In the genomic region with DNA sequence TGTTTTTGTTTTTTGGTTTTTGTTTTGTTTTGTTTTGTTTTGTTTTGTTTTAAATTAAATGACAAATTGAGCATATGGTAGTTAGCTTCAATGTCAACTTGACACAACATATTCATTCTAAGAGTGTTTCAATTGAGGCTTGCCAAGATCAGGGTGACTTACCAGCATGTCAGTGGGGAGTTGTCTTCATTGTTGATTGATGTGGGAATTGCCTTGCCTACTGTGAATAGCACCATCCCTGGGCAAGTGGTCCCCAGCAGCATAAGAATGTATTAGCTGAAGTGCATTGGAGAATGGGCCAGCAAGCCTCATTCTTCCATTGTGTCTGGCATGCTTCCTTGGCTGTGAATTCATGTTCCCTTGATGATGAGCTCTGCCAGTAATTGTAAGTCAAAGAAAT, we compare ENCODE assay signal across 25 mouse cellular contexts.
DNase-seq lines count a peak whose midpoint lies in the region; ATAC-seq and TF ChIP-seq lines count a peak whose summit lies in the region.
"Had no signal": no experiment of that assay in that cellular context is flagged by ENCODE, and none has a peak within 500 bp of the region (broad histone marks: within the 10 kb centered on the region; RNA-seq: fewer than 3 reads in every experiment).

No protein-coding gene starts in this region.

- DNase-seq in cerebellum, postnatal 10 days: peak; percentile 3 to 6
- DNase-seq in cerebellum, postnatal 25 days: no peak
- peak; percentile 2 for DNase-seq in midbrain, embryonic 14.5 days
- DNase-seq in hindbrain, postnatal 0 days (ENCODE audit: low spot score): peak; percentile 28
- DNase-seq: adrenal gland, postnatal 14 days; B cell, adult 2 months; cerebellum, adult 18-20 months; cerebellum, adult 9-11 months; embryo, embryonic 11 days; gastrocnemius, postnatal 14 days; heart, adult 2 months; heart, postnatal 14 days had no signal

- TF ChIP-seq CTCF in hindbrain, postnatal 0 days (IDR thresholded peaks at IDR 0.05; ENCODE audit: low read depth): no peak

- no peak overlapping the region for H3K27ac ChIP-seq in hindbrain, embryonic 13.5 days
- no peak overlapping the region for H3K27ac ChIP-seq in hindbrain, embryonic 12.5 days
- H3K27ac ChIP-seq in midbrain, embryonic 14.5 days (replicated peaks; ENCODE audit: low read depth, low read length): no peak overlapping the region
- H3K27ac ChIP-seq in midbrain, embryonic 13.5 days: no peak overlapping the region
- H3K27ac ChIP-seq in hindbrain, postnatal 0 days: no peak overlapping the region
- H3K27ac ChIP-seq: embryonic facial prominence, embryonic 15.5 days; forebrain, embryonic 10.5 days; heart, adult 2 months; heart, embryonic 15.5 days had no signal

- H3K4me2 ChIP-seq in hindbrain, embryonic 13.5 days: no peak overlapping the region
- no peak overlapping the region for H3K4me2 ChIP-seq in hindbrain, embryonic 12.5 days (replicated peaks)
- H3K4me2 ChIP-seq in midbrain, embryonic 14.5 days (ENCODE audit: low read length): no peak overlapping the region
- H3K4me2 ChIP-seq in midbrain, embryonic 13.5 days (replicated peaks): no peak overlapping the region
- H3K4me2 ChIP-seq in hindbrain, postnatal 0 days (ENCODE audit: low read depth, low read length): no peak overlapping the region
- H3K4me2 ChIP-seq: embryonic facial prominence, embryonic 15.5 days; heart, embryonic 11.5 days; heart, embryonic 15.5 days had no signal

- H3K4me1 ChIP-seq in hindbrain, embryonic 13.5 days (replicated peaks): no peaks in the 10 kb centered on the region
- no peaks in the 10 kb centered on the region for H3K4me1 ChIP-seq in hindbrain, embryonic 12.5 days
- no peaks in the 10 kb centered on the region for H3K4me1 ChIP-seq in midbrain, embryonic 14.5 days (ENCODE audit: control insufficient read depth, insufficient read depth, low read length)
- H3K4me1 ChIP-seq in midbrain, embryonic 13.5 days (replicated peaks): no peaks in the 10 kb centered on the region
- no peaks in the 10 kb centered on the region for H3K4me1 ChIP-seq in hindbrain, postnatal 0 days (ENCODE audit: insufficient read depth, low read length)
- H3K4me1 ChIP-seq: embryonic facial prominence, embryonic 15.5 days; forebrain, embryonic 10.5 days; heart, embryonic 15.5 days had no signal

- no peaks in the 10 kb centered on the region for H3K9me3 ChIP-seq in hindbrain, embryonic 13.5 days
- H3K9me3 ChIP-seq in hindbrain, embryonic 12.5 days (replicated peaks): no peaks in the 10 kb centered on the region
- H3K9me3 ChIP-seq in midbrain, embryonic 14.5 days (ENCODE audit: control insufficient read depth, low read length): no peaks in the 10 kb centered on the region
- H3K9me3 ChIP-seq in midbrain, embryonic 13.5 days: no peaks in the 10 kb centered on the region
- no peaks in the 10 kb centered on the region for H3K9me3 ChIP-seq in hindbrain, postnatal 0 days (ENCODE audit: low read length)
- H3K9me3 ChIP-seq: embryonic facial prominence, embryonic 15.5 days; forebrain, embryonic 10.5 days; heart, embryonic 15.5 days had no signal

- no peak overlapping the region for H3K4me3 ChIP-seq in hindbrain, embryonic 13.5 days
- no peak overlapping the region for H3K4me3 ChIP-seq in hindbrain, embryonic 12.5 days
- H3K4me3 ChIP-seq in midbrain, embryonic 14.5 days (replicated peaks; ENCODE audit: low read depth, low read length): no peak overlapping the region
- H3K4me3 ChIP-seq in midbrain, embryonic 13.5 days (replicated peaks): no peak overlapping the region
- H3K4me3 ChIP-seq in hindbrain, postnatal 0 days (ENCODE audit: low read length): no peak overlapping the region
- H3K4me3 ChIP-seq: embryonic facial prominence, embryonic 15.5 days; erythroblast, embryonic 14.5 days; forebrain, embryonic 10.5 days; heart, adult 2 months; heart, embryonic 15.5 days had no signal

- no peak overlapping the region for H3K9ac ChIP-seq in hindbrain, embryonic 13.5 days
- H3K9ac ChIP-seq in hindbrain, embryonic 12.5 days: no peak overlapping the region
- H3K9ac ChIP-seq in midbrain, embryonic 14.5 days (replicated peaks; ENCODE audit: low read length): no peak overlapping the region
- no peak overlapping the region for H3K9ac ChIP-seq in midbrain, embryonic 13.5 days (replicated peaks)
- no peak overlapping the region for H3K9ac ChIP-seq in hindbrain, postnatal 0 days (replicated peaks; ENCODE audit: low read length)
- H3K9ac ChIP-seq: embryonic facial prominence, embryonic 15.5 days; heart, embryonic 15.5 days had no signal

- no peaks in the 10 kb centered on the region for H3K27me3 ChIP-seq in hindbrain, embryonic 13.5 days
- H3K27me3 ChIP-seq in hindbrain, embryonic 12.5 days: no peaks in the 10 kb centered on the region
- no peaks in the 10 kb centered on the region for H3K27me3 ChIP-seq in midbrain, embryonic 14.5 days (ENCODE audit: control insufficient read depth, insufficient read depth, low read length)
- no peaks in the 10 kb centered on the region for H3K27me3 ChIP-seq in midbrain, embryonic 13.5 days
- no peaks in the 10 kb centered on the region for H3K27me3 ChIP-seq in hindbrain, postnatal 0 days (ENCODE audit: insufficient read depth, low read length)
- H3K27me3 ChIP-seq: embryonic facial prominence, embryonic 15.5 days; heart, embryonic 15.5 days had no signal

- ATAC-seq in hindbrain, embryonic 13.5 days (ENCODE audit: low FRiP score): peak; percentile 71; the same call in 1 of the 2 replicates
- ATAC-seq in hindbrain, embryonic 12.5 days (ENCODE audit: low FRiP score): no peak
- no peak for ATAC-seq in midbrain, embryonic 14.5 days (ENCODE audit: low FRiP score, low TSS enrichment)
- ATAC-seq in midbrain, embryonic 13.5 days: no peak
- ATAC-seq in hindbrain, postnatal 0 days: no peak
- ATAC-seq: activated CD4-positive, CD25-positive, alpha-beta regulatory T cell, adult 4 months; CD4-positive, CD25-positive, alpha-beta regulatory T cell, adult 4 months; inflammation-experienced regulatory T-cells, adult 6 months; intestine, postnatal 0 days had no signal

- no peaks in the 10 kb centered on the region for H3K36me3 ChIP-seq in hindbrain, embryonic 13.5 days
- no peaks in the 10 kb centered on the region for H3K36me3 ChIP-seq in hindbrain, embryonic 12.5 days
- no peaks in the 10 kb centered on the region for H3K36me3 ChIP-seq in midbrain, embryonic 14.5 days (ENCODE audit: control insufficient read depth, insufficient read depth, low read length)
- no peaks in the 10 kb centered on the region for H3K36me3 ChIP-seq in midbrain, embryonic 13.5 days
- no peaks in the 10 kb centered on the region for H3K36me3 ChIP-seq in hindbrain, postnatal 0 days (ENCODE audit: insufficient read depth, low read length)
- H3K36me3 ChIP-seq: embryonic facial prominence, embryonic 15.5 days; forebrain, embryonic 10.5 days; G1E; heart, embryonic 15.5 days had no signal

Comparison
In these comparisons a context has a peak if more than half of its experiments do, and no peak if none do; other contexts are left out.
1. DNase-seq: peak in cerebellum, postnatal 10 days (2 of 2), midbrain, embryonic 14.5 days (single experiment) and hindbrain, postnatal 0 days (single experiment); none in cerebellum, postnatal 25 days (0 of 2).